Mouse (Mus musculus): ENCODE data around the gene Foxf2. TPM values are rescaled to one million over a fixed set of nuclear protein-coding genes. Genes with fewer than 3 reads are reported as not detected.

Foxf2 gene
- total and polyA plus RNA-seq, 3 experiments: 0.33 TPM; not detected in 2

DNA sequence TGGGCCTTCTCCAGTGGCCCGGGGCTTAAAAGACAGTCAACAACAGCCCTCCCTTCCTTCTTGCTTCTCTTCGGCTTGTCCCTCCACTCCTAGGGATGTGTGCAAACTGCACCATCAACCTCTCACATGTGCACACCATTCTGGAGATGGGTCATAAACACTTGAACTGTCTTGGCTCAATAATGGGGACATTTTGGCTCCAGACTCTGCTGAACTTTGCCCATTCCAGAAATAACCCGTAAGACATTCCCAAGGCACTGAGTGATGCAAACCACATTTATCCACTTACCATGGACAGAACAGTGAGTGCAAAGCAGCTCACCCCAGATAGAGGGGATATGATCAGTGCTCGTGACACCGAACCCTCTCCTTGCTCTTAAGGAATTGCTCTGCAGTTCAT lies 26.0 kb upstream of the Foxf2 start:
- no peak for TF ChIP-seq TAL1 (conservative IDR thresholded peaks at IDR 0.05; ENCODE audit: low read depth, low read length)
- TF ChIP-seq GATA1 (IDR thresholded peaks at IDR 0.05; ENCODE audit: borderline replicate concordance, low read length): no peak
- TF ChIP-seq POLR2AphosphoS5 (IDR thresholded peaks at IDR 0.05; ENCODE audit: insufficient replicate concordance, low read depth, low read length): no peak
- no peak for TF ChIP-seq CTCF (IDR thresholded peaks at IDR 0.05; ENCODE audit: low read depth, low read length)
- no peak for DNase-seq (ENCODE audit: low spot score)
- Histone ChIP-seq H3K27me3 (ENCODE audit: insufficient read depth, low read length) (peaks cover 3% of the 10 kb centered on the region; the same call in 1 of the 2 replicates), H3K9me3 (replicated peaks) (no peaks in the 10 kb centered on the region), H3K4me1 (ENCODE audit: insufficient read depth, low read depth, low read length) (no peaks in the 10 kb centered on the region), H3K4me3 (ENCODE audit: low read depth, low read length) (no peak overlapping the region), H3K36me3 (replicated peaks) (no peaks in the 10 kb centered on the region)
- ATAC-seq (ENCODE audit: extremely low read depth, insufficient number of reproducible peaks, low FRiP score, poor library complexity, severe bottlenecking): no peak

- DNase-seq (ENCODE audit: low spot score) (no peak), ATAC-seq (ENCODE audit: extremely low read depth, insufficient number of reproducible peaks, low FRiP score, poor library complexity, severe bottlenecking) (no peak)
- Histone ChIP-seq H3K36me3 (replicated peaks) (no peaks in the 10 kb centered on the region), H3K9me3 (replicated peaks) (no peaks in the 10 kb centered on the region), H3K4me1 (ENCODE audit: insufficient read depth, low read depth, low read length) (no peaks in the 10 kb centered on the region), H3K27me3 (ENCODE audit: insufficient read depth, low read length) (peaks cover 6% of the 10 kb centered on the region), H3K4me3 (ENCODE audit: low read depth, low read length) (no peak overlapping the region)
- no peak for TF ChIP-seq GATA1 (IDR thresholded peaks at IDR 0.05; ENCODE audit: borderline replicate concordance, low read length)
- no peak for TF ChIP-seq CTCF (IDR thresholded peaks at IDR 0.05; ENCODE audit: low read depth, low read length)
- TF ChIP-seq GATA2 (IDR thresholded peaks at IDR 0.05; ENCODE audit: borderline replicate concordance, low read depth, low read length): no peak
- TF ChIP-seq POLR2AphosphoS5 (IDR thresholded peaks at IDR 0.05; ENCODE audit: insufficient replicate concordance, low read depth, low read length): no peak
- no peak for TF ChIP-seq TAL1 (conservative IDR thresholded peaks at IDR 0.05; ENCODE audit: low read depth, low read length)
These were observed 21.7 kb upstream of the Foxf2 start for GRCm38 (mm10) chr13:31603964-31604363.

DNA sequence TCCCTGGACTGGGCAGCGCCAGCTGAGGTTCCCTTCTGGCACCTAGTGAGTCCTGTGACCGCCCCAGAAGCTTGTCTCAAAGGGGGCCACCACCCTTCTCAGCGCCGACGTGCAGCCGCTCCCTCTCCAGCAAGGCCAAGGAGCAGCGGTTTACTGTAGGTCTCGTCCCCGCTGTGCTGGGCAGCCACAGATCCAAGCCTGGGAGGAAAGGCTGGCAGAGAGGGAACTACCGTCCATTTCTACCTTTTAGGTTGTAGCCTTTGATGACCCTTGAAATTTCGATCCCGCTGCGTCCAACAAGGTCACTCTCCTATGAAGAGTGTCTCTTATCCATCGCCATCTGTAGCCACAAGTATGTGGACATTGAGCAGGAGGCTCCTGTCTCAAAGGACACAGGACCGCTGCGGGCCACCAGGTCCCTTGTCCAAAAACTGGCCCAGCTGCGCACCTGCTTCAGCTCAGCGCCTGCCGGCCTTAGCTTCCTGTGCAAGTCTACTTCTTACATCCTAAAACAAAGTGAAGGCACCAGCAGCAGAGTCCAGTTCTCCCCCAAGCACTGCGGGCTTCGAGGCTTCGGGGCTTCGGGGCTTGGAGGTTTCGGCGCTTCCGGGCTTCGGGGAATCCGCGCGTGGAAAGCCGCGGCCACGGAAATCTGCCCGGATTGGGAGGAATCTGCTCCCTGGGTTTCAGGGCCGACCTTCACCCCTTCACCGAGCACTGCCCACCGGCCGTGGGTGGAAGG lies 10.7 kb upstream of the Foxf2 start:
- DNase-seq (ENCODE audit: low spot score) (no peak), ATAC-seq (ENCODE audit: extremely low read depth, insufficient number of reproducible peaks, low FRiP score, poor library complexity, severe bottlenecking) (no peak)
- no peaks in the 10 kb centered on the region for H3K36me3 ChIP-seq (replicated peaks)
- TF ChIP-seq POLR2AphosphoS5 (IDR thresholded peaks at IDR 0.05; ENCODE audit: insufficient replicate concordance, low read depth, low read length) (no peak), CTCF (IDR thresholded peaks at IDR 0.05; ENCODE audit: low read depth, low read length) (no peak), GATA1 (IDR thresholded peaks at IDR 0.05; ENCODE audit: borderline replicate concordance, low read length) (no peak)
- H3K4me1 ChIP-seq (ENCODE audit: insufficient read depth, low read depth, low read length): no peaks in the 10 kb centered on the region
- no peak overlapping the region for H3K4me3 ChIP-seq (ENCODE audit: low read depth, low read length)
- peaks cover 36% of the 10 kb centered on the region for H3K27me3 ChIP-seq (ENCODE audit: insufficient read depth, low read length)
- H3K9me3 ChIP-seq (replicated peaks): no peaks in the 10 kb centered on the region

- Histone ChIP-seq H3K27me3 (ENCODE audit: insufficient read depth, low read length) (peaks cover 44% of the 10 kb centered on the region), H3K4me3 (ENCODE audit: low read depth, low read length) (no peak overlapping the region), H3K4me1 (ENCODE audit: insufficient read depth, low read depth, low read length) (no peaks in the 10 kb centered on the region), H3K9me3 (replicated peaks) (no peaks in the 10 kb centered on the region), H3K36me3 (replicated peaks) (no peaks in the 10 kb centered on the region)
- ATAC-seq (ENCODE audit: extremely low read depth, insufficient number of reproducible peaks, low FRiP score, poor library complexity, severe bottlenecking) (no peak), DNase-seq (ENCODE audit: low spot score) (no peak)
- TF ChIP-seq CTCF (IDR thresholded peaks at IDR 0.05; ENCODE audit: low read depth, low read length): no peak
- no peak for TF ChIP-seq TAL1 (conservative IDR thresholded peaks at IDR 0.05; ENCODE audit: low read depth, low read length)
- TF ChIP-seq POLR2AphosphoS5 (IDR thresholded peaks at IDR 0.05; ENCODE audit: insufficient replicate concordance, low read depth, low read length): no peak
- no peak for TF ChIP-seq GATA1 (IDR thresholded peaks at IDR 0.05; ENCODE audit: borderline replicate concordance, low read length)
- no peak for TF ChIP-seq GATA2 (IDR thresholded peaks at IDR 0.05; ENCODE audit: borderline replicate concordance, low read depth, low read length)
These were observed 10.0 kb upstream of the Foxf2 start for GRCm38 (mm10) chr13:31615561-31616165.

GRCm38 (mm10) chr13:31618001-31618400 lies 7.6 kb upstream of the Foxf2 start:
- Histone ChIP-seq H3K4me3 (ENCODE audit: low read depth, low read length) (no peak overlapping the region), H3K36me3 (replicated peaks) (no peaks in the 10 kb centered on the region), H3K27me3 (ENCODE audit: insufficient read depth, low read length) (peaks cover 55% of the 10 kb centered on the region), H3K4me1 (ENCODE audit: insufficient read depth, low read depth, low read length) (no peaks in the 10 kb centered on the region), H3K9me3 (replicated peaks) (no peaks in the 10 kb centered on the region)
- TF ChIP-seq GATA1 (IDR thresholded peaks at IDR 0.05; ENCODE audit: borderline replicate concordance, low read length): no peak
- no peak for TF ChIP-seq CTCF (IDR thresholded peaks at IDR 0.05; ENCODE audit: low read depth, low read length)
- no peak for TF ChIP-seq POLR2AphosphoS5 (IDR thresholded peaks at IDR 0.05; ENCODE audit: insufficient replicate concordance, low read depth, low read length)
- TF ChIP-seq TAL1 (conservative IDR thresholded peaks at IDR 0.05; ENCODE audit: low read depth, low read length): no peak
- no peak for TF ChIP-seq GATA2 (IDR thresholded peaks at IDR 0.05; ENCODE audit: borderline replicate concordance, low read depth, low read length)
- no peak for ATAC-seq (ENCODE audit: extremely low read depth, insufficient number of reproducible peaks, low FRiP score, poor library complexity, severe bottlenecking)
- DNase-seq (ENCODE audit: low spot score): no peak

GRCm38 (mm10) chr13:31618416-31618815 lies 7.2 kb upstream of the Foxf2 start:
- Histone ChIP-seq H3K4me3 (ENCODE audit: low read depth, low read length) (no peak overlapping the region), H3K9me3 (replicated peaks) (no peaks in the 10 kb centered on the region), H3K27me3 (ENCODE audit: insufficient read depth, low read length) (peaks cover 58% of the 10 kb centered on the region), H3K36me3 (replicated peaks) (no peaks in the 10 kb centered on the region), H3K4me1 (ENCODE audit: insufficient read depth, low read depth, low read length) (no peaks in the 10 kb centered on the region)
- ATAC-seq (ENCODE audit: extremely low read depth, insufficient number of reproducible peaks, low FRiP score, poor library complexity, severe bottlenecking) (no peak), DNase-seq (ENCODE audit: low spot score) (peak; percentile 16)
- TF ChIP-seq GATA2 (IDR thresholded peaks at IDR 0.05; ENCODE audit: borderline replicate concordance, low read depth, low read length) (no peak), CTCF (IDR thresholded peaks at IDR 0.05; ENCODE audit: low read depth, low read length) (peak; percentile 22; the same call in 1 of the 2 replicates)

Data from G1E (cell line).